Mouse (Mus musculus) A20 (cell line): ENCODE data around the gene Crybg1.

ENCODE experiments used
- DNase-seq: peaks from one replicate; pipeline ENCODE4 v3.0.0-alpha.2; 2011; ENCODE audit warnings: low read depth, low spot score

Crybg1 gene

DNA sequence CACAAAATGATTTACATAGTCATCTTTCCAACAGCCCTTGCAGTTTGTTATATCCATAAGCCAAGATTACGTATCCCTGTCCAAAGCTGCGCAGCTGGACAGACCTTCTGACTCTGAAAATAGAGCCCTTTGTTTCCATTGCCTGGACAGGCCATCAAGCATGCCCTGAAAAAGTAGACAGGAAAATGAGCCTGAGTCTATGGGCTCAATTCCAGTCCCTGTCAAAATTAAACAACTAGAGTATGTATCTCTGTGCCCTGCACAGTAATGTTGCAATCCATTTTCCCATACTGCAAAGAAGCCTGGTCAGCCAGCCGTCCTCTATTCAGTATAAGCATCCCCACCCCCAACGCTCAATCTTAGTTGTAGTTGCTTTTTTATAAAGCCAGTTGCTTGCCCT lies 141.8 kb downstream of the Crybg1 start:
- DNase-seq, result no peak

GRCm38 (mm10) chr10:44005677-44006641 lies 142.7 kb downstream of the Crybg1 start:
- no peak for DNase-seq

GRCm38 (mm10) chr10:44004221-44004751 lies 144.4 kb downstream of the Crybg1 start:
- no peak for DNase-seq

- peak; percentile 81 for DNase-seq
These were observed 145.0 kb downstream of the Crybg1 start for GRCm38 (mm10) chr10:44003551-44004151.

- no peak for DNase-seq
These were observed 145.6 kb downstream of the Crybg1 start for GRCm38 (mm10) chr10:44002995-44003524.

GRCm38 (mm10) chr10:44002004-44002940 lies 146.4 kb downstream of the Crybg1 start:
- peak; percentile 75 for DNase-seq

GRCm38 (mm10) chr10:44000156-44000865 lies 148.3 kb downstream of the Crybg1 start:
- no peak for DNase-seq

DNA sequence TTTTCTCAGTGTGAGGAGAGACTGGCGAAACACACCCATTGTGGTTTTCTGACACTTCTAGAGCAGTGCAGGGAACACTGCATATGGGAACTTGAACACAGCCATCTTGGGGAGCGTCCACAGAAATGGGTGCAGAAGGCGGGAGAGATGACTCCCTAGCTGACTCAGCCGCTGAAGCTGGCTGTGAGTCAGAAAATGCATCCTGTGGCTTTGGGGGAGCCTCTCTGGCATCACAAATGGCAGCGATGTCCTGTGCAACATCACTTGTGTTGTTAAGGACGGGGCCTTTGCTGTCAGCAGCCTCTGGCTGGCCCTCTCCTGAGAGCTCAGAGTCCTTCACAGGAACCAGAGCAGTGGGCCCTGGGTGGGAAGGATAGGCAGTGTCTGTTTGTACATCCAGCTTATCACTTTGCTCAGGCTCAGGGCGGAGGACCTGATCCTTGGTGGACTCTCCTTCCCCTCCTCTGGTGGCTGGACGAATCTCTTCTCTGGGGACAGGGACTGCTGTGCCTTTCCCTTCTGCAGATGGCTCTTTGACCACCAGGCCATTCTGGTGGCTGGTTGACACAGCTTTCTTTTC lies 150.1 kb downstream of the Crybg1 start:
- no peak for DNase-seq

DNA sequence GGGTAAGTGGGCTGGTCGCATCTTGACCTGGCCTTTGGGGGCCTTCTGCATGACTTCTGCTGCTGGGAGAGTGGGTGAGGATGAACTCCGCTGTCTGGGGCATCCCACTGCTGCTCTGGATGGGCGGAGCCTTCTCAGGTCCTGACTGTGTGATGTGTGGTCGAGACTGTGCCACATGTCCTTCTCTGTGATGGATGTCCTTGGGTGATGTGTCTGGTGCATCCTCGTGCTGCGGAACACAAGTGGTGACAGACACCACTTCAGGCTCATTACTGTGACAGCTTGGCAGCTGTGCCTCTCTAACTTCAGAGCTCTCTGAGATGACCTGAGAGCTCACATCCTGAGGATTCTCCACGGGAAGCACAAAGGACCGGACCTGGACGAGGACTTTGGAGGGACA lies 150.6 kb downstream of the Crybg1 start:
- DNase-seq, result no peak

- no peak for DNase-seq
These were observed 151.4 kb downstream of the Crybg1 start for GRCm38 (mm10) chr10:43997276-43997675.

- DNase-seq, result peak; percentile 67
These were observed 152.6 kb downstream of the Crybg1 start for GRCm38 (mm10) chr10:43995858-43996650.

DNA sequence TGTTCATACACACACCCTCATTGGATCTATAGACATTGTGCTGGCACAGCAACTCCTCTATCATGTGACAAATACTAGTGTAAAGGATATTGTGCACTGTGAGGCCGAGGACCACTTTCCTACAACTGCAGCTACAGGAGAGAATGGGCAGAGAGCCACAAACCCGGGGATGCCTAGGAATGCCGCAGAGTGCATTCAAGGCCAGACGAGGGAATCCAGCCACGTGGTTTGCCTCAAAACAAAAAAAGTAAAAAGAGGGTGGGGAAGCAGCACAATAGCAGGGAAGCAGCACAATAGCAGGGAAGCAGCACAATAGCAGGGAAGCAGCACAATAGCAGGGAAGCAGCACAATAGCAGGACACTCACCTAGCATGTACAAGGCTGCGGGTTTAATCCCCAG lies 155.5 kb downstream of the Crybg1 start:
- no peak for DNase-seq

DNA sequence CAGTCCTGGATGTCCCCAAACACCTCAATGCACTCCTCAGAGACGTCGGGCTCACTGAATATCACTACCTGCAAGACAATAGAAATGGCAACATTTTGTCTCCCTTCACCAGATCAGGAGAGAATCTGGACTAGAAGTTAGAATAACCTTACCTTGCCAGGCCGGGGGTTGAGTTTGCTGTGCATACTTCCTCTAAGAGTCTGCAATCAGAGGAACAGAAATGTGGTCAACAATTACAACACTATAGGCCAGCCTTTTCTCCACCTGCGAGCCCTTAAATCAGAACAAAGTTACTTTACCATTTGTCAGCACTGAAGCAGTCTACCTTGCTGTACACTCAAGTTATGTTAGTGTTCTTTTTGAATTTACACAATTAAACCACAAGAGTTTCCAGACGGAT lies 156.1 kb downstream of the Crybg1 start:
- DNase-seq, result no peak

DNA sequence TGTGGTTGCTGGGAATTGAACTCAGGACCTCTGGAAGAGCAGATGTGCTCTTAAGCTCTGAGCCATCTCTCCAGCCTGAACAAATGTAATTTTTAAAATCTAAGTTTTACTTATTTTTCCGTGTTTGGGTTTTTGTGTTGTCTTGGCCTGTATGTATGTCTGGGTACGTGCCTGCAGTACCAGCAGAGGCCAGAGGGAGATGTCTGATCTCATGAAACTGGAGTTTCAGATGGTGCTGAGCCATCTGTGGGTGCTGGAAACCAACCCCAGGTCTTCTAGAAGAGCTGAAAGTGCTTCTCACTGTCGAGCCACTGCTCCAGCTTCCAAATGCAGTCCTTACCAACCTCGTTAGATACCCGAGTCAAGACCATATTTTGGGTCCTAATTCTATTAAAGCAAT lies 157.4 kb downstream of the Crybg1 start:
- DNase-seq, result no peak

DNA sequence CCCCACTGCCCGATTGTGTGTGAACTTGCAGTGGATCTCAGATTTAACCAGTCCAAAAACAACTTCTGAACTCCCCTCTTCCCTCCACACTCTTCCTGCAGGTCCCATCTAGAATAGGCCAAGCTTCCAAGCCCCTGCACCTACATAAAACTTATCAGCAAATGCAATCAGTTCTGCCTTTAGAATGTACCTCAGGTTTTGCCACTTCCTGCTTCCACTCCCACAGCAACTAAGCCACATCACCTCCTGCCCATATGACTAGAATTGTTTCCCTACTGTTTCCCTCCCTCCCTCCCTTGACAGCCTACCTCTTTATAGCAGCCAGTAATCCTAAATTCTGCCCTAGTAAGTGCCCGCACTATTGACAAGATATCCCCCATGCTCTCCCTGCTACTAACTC lies 164.8 kb downstream of the Crybg1 start:
- no peak for DNase-seq

GRCm38 (mm10) chr10:43983241-43983640 lies 165.4 kb downstream of the Crybg1 start:
- no peak for DNase-seq

DNA sequence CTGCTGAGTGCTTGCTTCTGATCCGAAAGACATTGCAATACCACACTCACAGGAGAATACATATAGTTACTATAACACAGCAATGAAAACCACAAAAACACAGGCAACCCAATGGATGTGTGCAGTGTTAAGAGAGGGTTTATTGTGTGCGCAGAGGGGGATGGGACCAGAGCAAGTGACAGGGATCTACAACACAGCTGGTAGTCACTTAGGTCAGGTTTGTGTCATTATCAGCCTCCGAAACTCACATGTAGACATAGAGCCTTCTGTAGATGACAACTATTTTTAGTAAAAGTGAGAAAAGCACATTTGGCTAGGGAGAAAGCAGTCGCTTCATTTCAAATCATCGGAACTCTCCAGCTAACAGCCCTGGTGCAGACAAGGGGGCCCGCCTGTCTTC lies 166.2 kb downstream of the Crybg1 start:
- no peak for DNase-seq

GRCm38 (mm10) chr10:43980742-43981141 lies 167.9 kb downstream of the Crybg1 start:
- peak; percentile 13 for DNase-seq

- no peak for DNase-seq
These were observed 168.6 kb downstream of the Crybg1 start for GRCm38 (mm10) chr10:43980080-43980479.
